Mouse (Mus musculus): ENCODE results near the gene Nid2.

DNA sequence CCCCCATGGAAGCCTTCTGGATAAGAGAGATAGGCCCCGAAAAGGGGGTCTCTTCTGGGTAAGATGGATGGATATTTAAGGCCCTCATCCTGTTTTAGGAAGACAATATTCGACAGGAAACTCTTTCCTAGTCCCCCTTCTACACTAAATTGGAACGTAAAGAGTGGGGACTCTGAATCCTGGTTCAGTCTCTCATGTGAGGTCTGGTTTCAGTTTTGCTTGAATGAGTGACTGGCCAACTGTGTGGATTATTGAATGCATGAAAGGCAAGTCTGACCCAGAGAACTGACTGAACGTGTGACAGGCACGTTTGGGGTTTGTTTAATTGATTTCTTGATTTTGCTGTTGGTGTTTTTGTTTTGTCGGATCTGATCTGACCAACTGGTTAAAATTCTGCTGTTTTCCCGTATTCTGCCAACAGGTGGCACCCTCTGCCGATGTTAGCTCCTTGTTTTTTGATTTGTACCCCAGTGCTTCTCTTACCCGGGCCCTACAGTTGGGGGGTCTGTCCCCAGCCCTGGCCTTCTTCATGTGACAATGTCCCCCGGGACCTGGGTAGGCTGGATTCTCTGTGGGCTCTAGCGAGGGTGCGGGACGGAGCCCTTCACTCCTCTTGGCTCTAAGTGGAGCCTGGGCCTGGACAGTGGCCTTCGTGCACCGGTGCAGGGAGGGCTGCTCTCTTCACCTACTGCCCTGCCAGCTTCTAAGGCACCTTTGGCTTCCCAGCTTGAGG, 88.7 kb downstream of the Nid2 start:
- peak; percentile 51; the same call in 1 of the 2 replicates for TF ChIP-seq CTCF (IDR thresholded peaks at IDR 0.05; ENCODE audit: extremely low read depth, insufficient read depth, insufficient read length, insufficient replicate concordance)
- no peak for TF ChIP-seq POLR2A (IDR thresholded peaks at IDR 0.05; ENCODE audit: low read depth, low read length)

Data from spleen, adult 2 months (tissue).